Mouse (Mus musculus) myocyte (in vitro differentiated cells): ENCODE data around the gene Tlr6. TPM values are rescaled to one million over a fixed set of nuclear protein-coding genes. Genes with fewer than 3 reads are reported as not detected.

Experiments used
- H3K27me3 ChIP-seq: one replicate; pipeline ENCODE4 v1.6.1; 2011; ENCODE audit not compliant: control insufficient read depth, insufficient read depth, insufficient read length
- H3K36me3 ChIP-seq: one replicate; pipeline ENCODE4 v1.6.1; 2011; ENCODE audit not compliant: control insufficient read depth, insufficient read depth
- H3K4me2 ChIP-seq: one replicate; pipeline ENCODE4 v1.6.1; 2011; ENCODE audit warnings: low read depth, control low read depth
- H3K4me3 ChIP-seq: one replicate; pipeline ENCODE4 v1.5.1; 2011; ENCODE audit warnings: mild to moderate bottlenecking, control low read depth, moderate library complexity
- H3K79me2 ChIP-seq: one replicate; pipeline ENCODE4 v1.6.1; 2011; ENCODE audit not compliant: control insufficient read depth, insufficient read depth
- H3ac ChIP-seq: one replicate; pipeline ENCODE4 v1.6.1; 2011; ENCODE audit not compliant: control insufficient read depth, insufficient read length
- CEBPB ChIP-seq: IDR thresholded peaks from 2 replicates; pipeline ENCODE4 v1.6.1; 2011; ENCODE audit warnings: mild to moderate bottlenecking, moderate library complexity; ENCODE audit not compliant: poor library complexity, insufficient read depth, severe bottlenecking
- E2F4 ChIP-seq: IDR thresholded peaks from one replicate; pipeline ENCODE4 v1.6.1; 2011; ENCODE audit warnings: mild to moderate bottlenecking, control low read depth, moderate library complexity; ENCODE audit not compliant: insufficient read depth
- MAX ChIP-seq: IDR thresholded peaks from one replicate; pipeline ENCODE4 v1.6.1; 2011; ENCODE audit warnings: low read depth, mild to moderate bottlenecking, control low read depth
- MYOD1 ChIP-seq, 3 experiments: IDR thresholded peaks; one replicate each; pipeline ENCODE4 v1.6.1; 2011; ENCODE audit warnings: control low read depth in 2 of 3, low read depth in 2 of 3, mild to moderate bottlenecking in 2 of 3, moderate library complexity in 1 of 3; ENCODE audit not compliant: insufficient read length in 2 of 3, control insufficient read depth in 1 of 3
- MYOG ChIP-seq, 3 experiments: IDR thresholded peaks; one replicate each; pipeline ENCODE4 v1.6.1; 2011; ENCODE audit warnings: control low read depth in 2 of 3, low read depth in 2 of 3, mild to moderate bottlenecking in 2 of 3; ENCODE audit not compliant: insufficient read length in 2 of 3, control insufficient read depth in 1 of 3, insufficient read depth in 1 of 3
- POLR2A ChIP-seq: IDR thresholded peaks from one replicate; pipeline ENCODE4 v1.6.1; 2011; ENCODE audit warnings: low read depth, mild to moderate bottlenecking, control low read depth, moderate library complexity; ENCODE audit not compliant: insufficient read length
- POLR2AphosphoS2 ChIP-seq: IDR thresholded peaks from one replicate; pipeline ENCODE4 v1.6.1; 2011; ENCODE audit warnings: low read depth, control low read depth; ENCODE audit not compliant: insufficient read length
- REST ChIP-seq: IDR thresholded peaks from one replicate; pipeline ENCODE4 v1.6.1; 2011; ENCODE audit warnings: mild to moderate bottlenecking, control low read depth, moderate library complexity; ENCODE audit not compliant: insufficient read depth, insufficient read length
- SRF ChIP-seq: IDR thresholded peaks from one replicate; pipeline ENCODE4 v1.6.1; 2011; ENCODE audit warnings: low read depth; ENCODE audit not compliant: control insufficient read depth, insufficient read length
- TCF12 ChIP-seq: IDR thresholded peaks from one replicate; pipeline ENCODE4 v1.6.1; 2011; ENCODE audit warnings: mild to moderate bottlenecking, control low read depth; ENCODE audit not compliant: poor library complexity, insufficient read depth, severe bottlenecking
- TCF3 ChIP-seq: IDR thresholded peaks from one replicate; pipeline ENCODE4 v1.6.1; 2011; ENCODE audit warnings: low read depth, control low read depth; ENCODE audit not compliant: insufficient read length
- USF1 ChIP-seq: IDR thresholded peaks from one replicate; pipeline ENCODE4 v1.6.1; 2011; ENCODE audit warnings: low read depth, mild to moderate bottlenecking, control low read depth, moderate library complexity
- polyA plus RNA-seq: library from polyadenylated mRNA; unstranded; fragments of >200 nt; fragmentation: generic; extraction: Trizol; gene quantifications from one replicate; pipeline ENCODE4 v1.2.1, GENCODE M21; 2012; ENCODE audit warnings: missing spikeins

Gene Tlr6
- polyA plus RNA-seq, 1 experiment, result 4.5 TPM

DNA sequence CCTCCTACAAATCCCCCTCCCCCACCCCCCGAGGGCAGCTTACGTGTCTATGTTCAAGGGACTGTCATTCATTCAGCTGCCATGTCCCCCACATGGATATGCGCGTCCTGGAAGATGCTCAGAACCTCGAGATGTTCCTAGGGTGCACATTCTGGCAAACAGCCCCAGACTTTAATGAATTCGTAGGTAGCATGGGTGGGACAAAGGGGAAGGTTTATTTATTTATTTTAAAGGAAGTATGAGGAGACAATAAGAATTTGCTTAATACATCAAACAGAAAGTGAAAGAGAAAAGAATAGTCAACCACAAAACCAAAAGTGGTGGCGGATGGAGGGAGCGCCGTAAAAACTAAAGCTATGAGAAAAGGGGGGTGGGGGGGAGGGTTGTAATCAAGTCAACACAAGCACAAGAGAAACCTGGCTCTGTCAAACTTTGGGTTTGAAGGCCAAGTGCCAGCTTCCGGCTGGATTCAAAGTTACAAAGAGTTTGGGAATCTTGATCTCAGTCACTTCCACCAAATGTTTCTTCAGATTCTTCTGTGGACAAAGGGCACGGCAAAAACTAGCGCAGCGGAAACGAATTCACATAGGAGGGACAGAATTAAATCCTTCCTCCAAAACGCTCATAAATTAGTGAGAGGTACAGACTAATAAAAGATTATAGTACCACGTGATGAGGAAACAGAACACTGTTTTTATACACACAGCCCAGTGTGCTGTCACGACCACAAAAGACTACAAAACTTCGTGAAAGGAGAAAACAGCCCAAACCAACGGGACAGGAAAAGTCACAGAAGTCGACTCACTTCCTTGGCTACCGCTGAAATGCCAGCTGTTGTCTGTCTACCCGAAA is 680 bp downstream of the Tlr6 start:
- Histone ChIP-seq H3K4me2 (peak overlapping the region; percentile 75), H3K4me3 (peak overlapping the region; percentile 40), H3ac (no peak overlapping the region)

DNA sequence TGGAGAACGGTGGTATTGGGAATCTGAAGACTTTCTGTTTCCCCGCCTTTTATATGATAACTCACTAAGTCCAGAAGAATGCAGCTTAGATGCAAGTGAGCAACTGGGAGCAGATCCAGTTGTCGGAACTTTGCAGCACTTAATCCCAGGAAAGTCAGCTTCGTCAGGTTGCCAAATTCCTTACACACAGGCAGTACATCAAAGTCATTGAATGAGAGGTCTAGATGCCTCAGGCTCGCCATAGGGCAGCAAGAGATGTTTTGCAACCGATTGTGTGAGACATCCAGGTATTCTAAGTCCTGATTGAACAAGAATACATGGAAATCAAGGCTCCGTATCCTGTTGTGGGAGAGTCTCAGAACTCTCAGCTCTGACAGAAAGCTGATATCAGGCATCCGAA is 5.0 kb downstream of the Tlr6 start:
- H3K79me2 ChIP-seq, result no peaks in the 10 kb centered on the region
- H3K27me3 ChIP-seq, result no peaks in the 10 kb centered on the region
- no peak overlapping the region for H3K4me2 ChIP-seq
- TF ChIP-seq SRF (no peak), REST (no peak), E2F4 (no peak), POLR2AphosphoS2 (no peak), CEBPB (no peak), TCF12 (no peak), MYOD1 (IDR thresholded peaks at IDR 0.05; ENCODE audit: control insufficient read depth in 1 of 3, insufficient read length in 2 of 3, low read depth in 2 of 3) (no peak), USF1 (no peak), POLR2A (no peak), MYOG (IDR thresholded peaks at IDR 0.05; ENCODE audit: control insufficient read depth in 1 of 3, insufficient read depth in 1 of 3, insufficient read length in 2 of 3, low read depth in 2 of 3) (no peak)
- no peak overlapping the region for H3K4me3 ChIP-seq
- no peak overlapping the region for H3ac ChIP-seq
- no peaks in the 10 kb centered on the region for H3K36me3 ChIP-seq

More for the DNA sequence above, 680 bp downstream of the Tlr6 start:
- Histone ChIP-seq H3K79me2 (no peaks in the 10 kb centered on the region), H3K27me3 (no peaks in the 10 kb centered on the region), H3K36me3 (no peaks in the 10 kb centered on the region)
- TF ChIP-seq USF1 (peak; percentile 89), MYOD1 (IDR thresholded peaks at IDR 0.05; ENCODE audit: control insufficient read depth in 1 of 3, insufficient read length in 2 of 3, low read depth in 2 of 3) (peak in 2 of 3 experiments; percentile 34 to 47), E2F4 (no peak), MAX (no peak), SRF (no peak), POLR2A (no peak)

DNA sequence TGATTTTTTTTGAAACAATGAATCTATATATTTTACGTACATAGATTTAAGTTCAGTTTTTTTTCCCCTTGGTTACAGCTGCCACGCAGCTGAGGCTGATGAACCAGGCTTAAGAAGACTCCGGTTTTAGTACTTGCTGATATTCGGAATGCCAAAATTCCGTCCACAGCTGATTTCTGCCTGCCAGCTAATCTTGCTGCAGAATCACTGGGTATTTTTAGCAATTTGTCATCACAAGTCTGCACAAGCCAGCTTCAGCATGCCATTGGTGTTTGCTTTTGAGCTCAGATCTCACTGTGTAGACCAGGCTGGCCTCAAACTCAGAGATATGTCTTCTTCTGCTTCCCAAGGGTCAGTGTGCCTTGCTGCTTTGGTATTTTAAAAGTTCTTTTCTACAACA is 8.4 kb downstream of the Tlr6 start:
- H3K36me3 ChIP-seq, result no peaks in the 10 kb centered on the region
- peak in 1 of 3 experiments; percentile 69 for TF ChIP-seq MYOG (IDR thresholded peaks at IDR 0.05; ENCODE audit: control insufficient read depth in 1 of 3, insufficient read depth in 1 of 3, insufficient read length in 2 of 3, low read depth in 2 of 3)
- peak; percentile 6 for TF ChIP-seq TCF12
- TF ChIP-seq E2F4, result no peak
- H3ac ChIP-seq, result no peak overlapping the region
- H3K4me3 ChIP-seq, result no peak overlapping the region
- H3K4me2 ChIP-seq, result no peak overlapping the region
- no peaks in the 10 kb centered on the region for H3K79me2 ChIP-seq
- H3K27me3 ChIP-seq, result no peaks in the 10 kb centered on the region

DNA sequence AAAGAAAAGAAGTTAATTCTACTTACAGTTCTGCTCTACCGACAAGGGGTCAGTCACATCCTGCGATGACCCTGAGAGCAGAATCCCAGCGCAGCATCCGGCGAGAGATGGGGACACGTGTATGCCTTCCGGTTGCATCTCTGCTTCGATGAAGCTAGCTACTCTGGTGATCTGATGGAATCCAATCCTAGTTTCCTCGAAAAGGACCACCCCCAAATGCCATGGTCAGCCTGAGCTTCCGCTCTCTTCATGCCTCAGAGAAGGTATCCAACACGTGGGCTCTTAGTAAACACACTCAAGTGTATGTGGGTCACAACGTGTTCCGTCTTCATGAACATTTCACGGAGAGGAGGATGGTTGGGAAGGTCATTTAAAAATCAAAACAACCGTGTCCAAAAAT is 27.1 kb downstream of the Tlr6 start:
- Histone ChIP-seq H3K36me3 (no peaks in the 10 kb centered on the region), H3K4me3 (no peak overlapping the region), H3K27me3 (no peaks in the 10 kb centered on the region), H3K4me2 (no peak overlapping the region), H3ac (no peak overlapping the region), H3K79me2 (no peaks in the 10 kb centered on the region)
- TF ChIP-seq POLR2A (no peak), CEBPB (no peak), POLR2AphosphoS2 (no peak), TCF3 (no peak), MYOD1 (IDR thresholded peaks at IDR 0.05; ENCODE audit: control insufficient read depth in 1 of 3, insufficient read length in 2 of 3, low read depth in 2 of 3) (no peak), USF1 (no peak), REST (no peak), MAX (no peak), MYOG (IDR thresholded peaks at IDR 0.05; ENCODE audit: control insufficient read depth in 1 of 3, insufficient read depth in 1 of 3, insufficient read length in 2 of 3, low read depth in 2 of 3) (no peak), TCF12 (no peak), E2F4 (no peak), SRF (no peak)

DNA sequence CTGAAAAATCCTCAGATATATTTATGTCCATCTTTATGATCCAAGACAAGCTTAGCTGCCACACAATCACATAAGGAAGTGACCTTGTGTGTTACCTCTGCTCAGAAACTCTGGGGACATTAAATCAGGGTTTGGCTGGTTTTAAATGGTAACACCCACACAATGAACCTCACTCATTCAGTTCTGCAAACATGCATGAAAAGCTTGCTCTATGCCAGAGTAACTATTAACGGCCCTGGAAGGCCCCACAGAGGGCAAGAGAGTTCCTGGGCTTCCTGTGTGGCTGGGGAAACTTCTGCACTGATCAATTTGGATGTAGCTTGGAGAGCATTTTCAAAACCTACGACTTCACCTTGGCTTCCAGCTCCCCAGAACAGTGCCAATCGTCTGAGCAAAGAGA is 27.7 kb downstream of the Tlr6 start:
- no peak overlapping the region for H3K4me3 ChIP-seq
- H3K79me2 ChIP-seq, result no peaks in the 10 kb centered on the region
- no peak overlapping the region for H3K4me2 ChIP-seq

More for the DNA sequence above, 27.7 kb downstream of the Tlr6 start:
- TF ChIP-seq POLR2A, result no peak
- Histone ChIP-seq H3ac (no peak overlapping the region), H3K36me3 (no peaks in the 10 kb centered on the region), H3K27me3 (no peaks in the 10 kb centered on the region)
